Mouse (Mus musculus) cerebellum, postnatal 14 days (tissue): ENCODE results near the gene Ppfibp2.

Experiments
- DNase-seq, 2 experiments: peaks; one replicate each; pipeline ENCODE4 v3.0.0; 2021; ENCODE audit warnings: mixed read lengths in 2 of 2

Gene Ppfibp2

DNA sequence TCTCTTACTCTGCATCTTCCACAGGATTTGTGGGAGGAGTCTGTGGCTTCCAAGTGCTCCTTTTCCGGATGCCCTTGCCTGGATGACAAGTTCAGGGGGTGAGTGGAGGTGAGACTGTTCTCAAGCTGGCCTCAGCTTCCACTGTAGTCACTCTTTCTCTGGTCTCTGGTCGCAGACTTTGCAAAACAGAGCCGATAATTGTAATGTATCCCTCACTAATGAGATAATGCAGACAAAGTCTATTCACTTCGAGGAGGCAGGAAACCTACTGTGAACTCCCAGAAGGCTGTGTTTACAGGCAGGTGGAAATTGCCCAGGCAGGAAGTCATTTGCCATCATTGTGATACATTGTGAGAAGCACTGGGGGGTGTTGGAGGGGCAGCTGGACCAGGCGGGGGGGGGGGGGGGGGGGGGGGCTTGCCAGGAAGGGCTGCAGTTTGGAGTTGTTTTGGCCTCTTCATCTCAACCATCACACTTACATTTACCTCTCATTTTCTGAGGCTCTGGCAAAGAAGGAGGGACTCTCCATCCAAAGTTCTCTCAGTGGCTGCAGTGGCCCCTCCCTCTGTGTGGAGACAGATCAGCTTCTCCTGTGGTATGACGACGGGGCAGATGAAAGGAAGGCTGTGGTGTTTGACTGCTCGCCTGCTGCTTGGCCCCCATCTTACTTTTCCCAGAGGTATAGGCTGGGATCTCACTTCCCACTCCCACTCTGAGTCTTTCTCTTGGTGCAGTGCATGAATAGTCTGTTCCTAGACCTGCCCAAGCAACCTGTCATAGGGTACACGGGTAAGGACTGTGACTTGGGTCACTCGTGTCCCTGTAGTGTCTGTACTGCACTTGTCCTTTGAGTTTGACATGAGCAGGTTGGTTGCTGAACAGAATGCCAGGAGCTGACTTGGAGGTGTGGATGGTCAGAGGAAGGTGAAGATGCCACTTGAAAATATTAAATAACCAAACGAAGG, 23.3 kb downstream of the Ppfibp2 start:
- DNase-seq: no peak

DNA sequence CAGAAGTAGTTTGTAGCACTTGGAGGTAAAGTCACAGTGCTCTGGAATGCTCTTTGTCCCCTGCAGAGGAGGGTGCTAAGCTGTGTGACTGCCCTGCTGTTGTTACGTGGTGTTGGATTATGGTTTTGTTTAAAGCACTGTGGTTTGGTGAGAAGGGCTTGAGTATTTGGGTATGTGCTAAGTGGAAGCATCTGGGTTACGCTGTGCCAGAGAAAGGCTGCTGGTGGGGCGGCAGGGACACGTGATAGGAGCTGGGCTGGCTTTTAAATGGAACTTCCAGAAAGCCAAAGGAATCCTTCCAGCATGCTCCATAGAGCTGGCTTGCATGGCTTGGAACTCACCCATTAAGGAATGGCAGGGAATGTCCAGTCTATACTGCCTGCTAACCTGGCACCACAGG, 24.2 kb downstream of the Ppfibp2 start:
- no peak for DNase-seq

DNA sequence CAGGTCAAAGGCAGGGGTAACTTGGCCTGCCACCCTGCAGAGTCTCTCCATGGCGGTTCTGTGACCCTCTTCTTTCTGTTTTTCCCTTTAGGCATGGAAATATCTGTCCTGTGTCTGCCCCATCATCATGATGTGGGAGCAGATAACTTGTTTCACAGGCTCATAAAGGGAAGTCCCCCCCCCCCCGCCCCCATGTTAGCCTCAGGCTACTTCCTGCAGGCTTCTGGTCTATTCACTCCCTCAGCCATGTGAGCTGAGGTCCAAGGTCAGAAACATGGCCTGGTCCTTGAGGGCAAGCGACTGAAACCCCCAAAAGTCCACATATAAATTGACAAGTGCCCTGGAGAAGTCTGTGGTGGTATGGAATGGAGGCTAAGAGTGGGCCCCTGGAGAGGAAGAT, 25.1 kb downstream of the Ppfibp2 start:
- no peak for DNase-seq

DNA sequence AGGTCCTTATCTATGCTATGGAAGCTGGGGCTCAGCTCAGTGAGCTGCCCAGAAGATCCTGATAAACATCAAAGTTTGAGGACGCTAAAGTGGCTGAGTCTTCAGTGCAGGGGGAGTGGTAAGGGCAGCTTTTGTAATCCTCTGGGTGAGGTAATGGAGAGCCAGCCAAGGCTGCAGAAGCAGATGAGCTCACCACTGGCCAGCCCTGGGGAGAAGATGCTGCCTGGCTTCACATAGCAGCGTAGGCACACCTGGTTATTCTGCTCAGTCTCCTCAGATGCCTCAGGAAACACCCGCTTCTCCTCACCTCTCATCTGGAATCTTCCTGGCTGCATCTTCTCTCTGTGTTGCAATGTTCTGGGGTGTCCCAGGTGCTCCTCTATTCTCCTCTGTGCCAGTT, 29.4 kb downstream of the Ppfibp2 start:
- DNase-seq: no peak

DNA sequence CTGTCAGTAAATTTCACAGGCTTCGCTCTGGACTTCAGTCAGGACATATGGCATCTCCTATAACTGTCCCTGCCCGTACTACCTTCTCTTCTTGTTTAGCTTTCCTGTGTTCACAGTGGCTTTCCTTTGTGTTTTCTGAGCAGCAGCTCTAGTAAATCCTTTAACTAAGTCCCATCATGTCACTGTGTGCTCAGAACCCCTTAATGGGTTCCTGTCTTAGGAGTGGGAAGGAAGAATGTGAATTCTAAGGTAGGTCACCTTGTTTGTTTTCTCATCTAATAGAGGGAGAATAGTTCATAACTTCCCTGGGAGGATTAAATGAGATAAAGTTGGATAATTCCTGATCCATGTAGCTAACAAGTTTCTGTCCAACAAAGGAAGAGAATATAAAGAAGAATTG, 30.1 kb downstream of the Ppfibp2 start, which contains the start of gene 5330417H12Rik:
Gene 5330417H12Rik (minus strand): TSS at position 101 of the 400 bp plus-strand sequence.
- DNase-seq: no peak

DNA sequence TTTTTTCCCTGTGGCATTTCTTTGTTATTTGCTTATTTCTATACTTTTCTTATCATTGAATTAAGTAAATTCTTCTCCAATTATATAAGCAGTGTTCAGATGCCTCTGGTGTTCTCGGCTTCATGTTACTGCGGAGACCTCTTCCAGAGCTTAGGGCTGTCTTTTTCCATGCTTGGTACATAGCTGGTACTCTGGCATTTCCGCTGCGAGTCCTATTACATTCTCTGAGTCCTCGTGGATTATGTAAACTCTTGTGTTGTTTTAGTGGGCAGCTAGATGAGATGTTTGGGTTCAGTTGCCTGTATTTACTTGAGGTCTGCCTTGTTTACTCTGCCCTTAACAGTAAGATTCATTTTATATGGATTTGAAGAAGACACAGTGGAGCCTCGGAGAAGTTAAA, 30.8 kb downstream of the Ppfibp2 start:
- no peak for DNase-seq

DNA sequence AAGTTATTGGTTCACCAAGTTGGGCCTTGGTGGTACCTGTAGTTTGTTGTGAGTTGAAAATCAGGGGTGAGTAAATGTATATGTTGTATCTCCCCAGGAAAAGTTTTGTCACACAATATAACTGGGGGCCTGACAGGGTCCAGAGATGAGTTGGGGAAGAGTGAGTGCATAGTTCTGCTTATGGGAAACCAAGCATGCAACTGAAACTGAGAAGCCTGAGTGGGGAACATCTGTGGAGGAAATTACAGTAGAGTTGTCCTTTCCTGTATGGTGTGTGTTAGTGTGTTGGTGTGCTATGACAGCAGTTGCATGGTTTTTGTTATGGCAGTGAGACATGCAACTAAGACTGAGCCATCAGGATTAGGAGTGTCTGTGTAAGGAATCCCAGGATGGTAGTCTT, 33.4 kb downstream of the Ppfibp2 start:
- no peak for DNase-seq

DNA sequence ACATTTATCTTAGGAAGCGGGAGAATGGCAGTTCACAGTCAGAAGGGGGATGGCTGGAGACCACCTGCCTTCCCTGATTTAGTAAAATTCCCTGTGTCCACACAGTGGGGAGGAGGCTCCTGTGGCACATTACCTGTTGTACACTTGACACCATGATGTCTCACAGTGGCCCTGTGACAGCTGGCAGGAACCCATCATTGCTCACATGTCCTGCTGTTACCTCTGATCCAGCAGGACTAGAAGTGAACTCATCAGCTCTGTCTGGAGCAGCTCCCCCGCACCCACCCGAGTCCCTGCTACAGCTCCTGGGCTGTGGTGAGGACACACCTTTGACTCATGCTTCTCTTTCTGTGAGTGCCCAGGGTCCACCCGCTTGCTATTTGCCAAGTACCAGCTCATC, 38.2 kb downstream of the Ppfibp2 start:
- no peak for DNase-seq

DNA sequence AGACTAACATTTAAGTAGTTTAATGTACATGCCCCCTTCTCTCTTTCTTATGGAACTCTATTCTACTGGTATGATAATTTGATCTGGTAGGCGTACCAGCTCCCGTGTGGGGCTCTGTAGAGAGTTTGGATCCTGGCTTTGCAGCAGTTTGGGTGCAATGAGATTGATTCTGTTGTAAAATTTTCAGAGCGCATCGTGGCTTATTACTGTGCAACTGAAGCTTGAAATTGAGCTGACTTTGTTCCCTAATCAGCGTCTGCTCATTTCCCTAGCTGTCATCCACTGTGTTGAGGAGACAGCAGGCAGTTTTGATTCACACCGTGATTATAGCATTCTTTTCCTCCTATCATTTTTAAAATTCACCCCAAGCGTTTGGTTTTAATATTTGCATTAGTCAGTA, 42.4 kb downstream of the Ppfibp2 start:
- DNase-seq: no peak

DNA sequence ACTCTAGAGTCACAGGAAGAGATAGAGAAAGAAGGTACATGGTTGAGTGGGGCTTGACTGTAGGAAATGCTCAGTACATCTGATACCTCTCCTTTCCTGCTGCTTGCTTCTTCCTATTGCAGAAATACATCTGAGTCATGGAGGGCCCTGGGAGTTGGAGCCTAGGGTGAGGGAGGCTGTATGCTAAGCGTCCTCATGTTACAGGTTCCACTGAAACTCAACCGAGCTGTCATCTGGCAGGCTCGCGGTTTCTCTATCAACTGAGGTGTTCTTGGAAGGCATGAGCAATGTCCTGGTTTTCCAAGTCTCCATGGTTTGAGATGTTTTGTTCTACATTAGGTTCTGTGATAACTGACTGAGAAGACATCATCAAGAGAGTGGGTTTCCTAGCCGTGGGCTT, 43.0 kb downstream of the Ppfibp2 start:
- no peak for DNase-seq

DNA sequence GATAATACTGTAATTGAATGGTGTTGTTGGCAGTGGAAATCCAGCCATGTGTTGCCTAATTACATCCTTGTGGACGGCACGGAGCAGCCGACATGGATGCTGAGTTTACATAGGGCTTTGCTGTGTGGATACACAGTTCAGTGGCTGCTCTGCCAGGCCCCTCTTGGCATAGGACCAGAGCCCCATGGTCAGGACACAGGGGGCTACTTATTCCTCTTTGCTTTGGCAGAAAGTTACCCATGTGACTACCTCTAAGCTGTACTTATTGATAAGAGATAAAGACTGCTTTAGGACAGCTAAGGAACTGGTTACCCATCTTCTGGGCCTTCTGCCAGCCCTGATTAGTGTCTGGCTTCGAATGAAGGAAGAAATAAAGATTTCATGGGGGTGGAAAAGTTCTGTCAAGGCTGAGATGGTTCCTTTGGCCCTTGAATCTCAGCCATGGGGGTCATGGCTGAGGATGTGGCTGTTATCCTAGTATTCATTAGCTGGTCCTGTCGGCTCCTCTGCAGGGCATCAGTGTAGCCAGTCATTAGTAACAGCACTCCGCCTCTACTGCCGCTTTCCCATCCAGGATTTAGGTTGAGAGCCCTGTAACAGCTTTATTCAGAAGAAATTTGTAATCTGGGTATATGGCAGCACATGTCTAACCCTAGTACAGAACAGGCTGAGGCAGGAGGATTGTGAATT, 47.7 kb downstream of the Ppfibp2 start:
- DNase-seq: peak; percentile 72 to 74

DNA sequence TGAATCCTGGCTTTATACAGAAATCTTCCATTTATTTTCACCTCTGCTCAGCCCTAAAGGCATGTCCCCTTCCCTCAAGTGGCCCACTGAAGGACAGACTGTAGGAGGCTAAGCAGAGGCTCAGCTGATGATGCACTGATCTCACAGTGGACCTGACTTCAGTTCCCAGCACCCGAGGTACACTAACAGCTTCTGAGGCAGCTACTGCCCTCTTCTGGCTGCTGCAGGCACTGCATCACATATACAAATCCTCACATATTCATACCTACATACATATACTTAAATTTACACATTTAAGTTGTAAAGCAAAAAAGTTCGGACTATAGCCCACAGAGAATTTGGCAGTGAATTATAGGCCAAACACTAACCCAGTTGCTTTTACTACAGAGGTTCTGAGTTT, 50.0 kb downstream of the Ppfibp2 start:
- no peak for DNase-seq

DNA sequence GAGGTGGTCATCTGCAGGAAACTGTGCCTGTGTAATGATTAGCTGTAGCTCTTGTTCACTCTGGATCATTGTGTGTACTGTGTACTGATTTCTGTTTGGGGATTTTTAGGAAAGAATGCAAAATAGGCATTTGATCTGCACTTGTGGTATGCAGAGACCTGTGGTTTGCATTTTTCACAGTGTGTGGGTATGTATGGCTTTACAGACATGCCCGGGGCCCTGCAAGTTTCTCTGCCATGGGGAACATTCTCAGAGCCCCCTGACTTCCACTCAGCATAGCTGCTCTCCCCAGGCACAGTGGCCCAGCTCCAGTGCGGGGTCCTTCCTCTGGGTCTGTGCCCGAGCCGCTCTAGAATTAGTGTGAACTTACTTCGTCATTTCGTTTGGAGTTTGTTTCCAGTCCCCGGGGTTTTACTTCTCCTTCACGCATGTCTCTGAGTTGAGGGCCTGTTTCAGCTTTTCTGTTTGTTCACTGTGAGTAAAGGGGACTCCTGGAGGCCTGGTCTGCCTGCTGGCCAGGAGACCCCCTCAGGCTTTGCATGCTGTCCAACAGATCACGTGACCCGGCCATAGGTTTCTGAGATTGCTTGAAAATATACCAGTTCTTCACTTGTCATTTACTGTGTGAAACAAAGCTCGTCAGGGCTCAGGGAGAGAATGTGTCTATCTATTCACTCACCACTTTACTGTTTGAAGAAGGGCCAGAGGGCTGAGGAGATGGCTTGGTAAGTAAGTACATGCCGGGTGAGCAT, 54.1 kb downstream of the Ppfibp2 start:
- DNase-seq: no peak

DNA sequence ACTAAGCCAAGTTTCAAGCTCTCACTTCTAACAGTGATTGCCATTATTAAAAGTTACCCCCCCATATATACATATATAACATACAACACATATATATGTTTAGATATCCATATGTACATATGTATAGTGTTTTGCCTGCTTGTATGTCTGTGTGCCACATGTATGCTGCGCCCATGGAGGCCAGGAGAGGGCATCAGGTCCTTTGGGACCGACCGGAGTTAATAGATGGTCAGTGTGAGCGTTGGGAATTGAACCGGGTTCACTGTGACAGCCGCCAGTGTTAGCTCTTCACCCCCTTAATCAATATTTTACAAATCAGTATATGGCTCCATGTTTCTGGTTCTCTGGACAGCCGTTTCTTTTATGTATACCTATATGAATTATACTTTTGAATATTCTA, 55.0 kb downstream of the Ppfibp2 start:
- DNase-seq: no peak

DNA sequence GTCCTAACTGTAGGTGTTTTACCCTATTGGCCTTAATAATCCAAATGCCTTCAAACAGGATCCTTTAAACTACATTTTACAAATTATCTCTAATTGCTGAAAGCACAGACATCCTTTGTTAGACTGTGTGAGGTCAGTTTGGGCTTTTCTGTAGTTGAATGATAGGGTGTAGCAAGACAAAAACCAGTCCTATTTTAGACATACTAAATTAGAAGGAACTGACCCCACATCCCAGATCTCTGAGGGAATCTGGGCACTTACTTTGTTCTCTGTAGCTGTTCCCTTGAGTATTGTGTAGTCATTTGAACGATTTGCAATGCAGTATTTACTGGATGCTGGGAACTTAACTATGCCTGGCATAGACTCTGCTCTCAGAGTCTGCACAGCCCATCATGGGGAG, 56.8 kb downstream of the Ppfibp2 start:
- no peak for DNase-seq

DNA sequence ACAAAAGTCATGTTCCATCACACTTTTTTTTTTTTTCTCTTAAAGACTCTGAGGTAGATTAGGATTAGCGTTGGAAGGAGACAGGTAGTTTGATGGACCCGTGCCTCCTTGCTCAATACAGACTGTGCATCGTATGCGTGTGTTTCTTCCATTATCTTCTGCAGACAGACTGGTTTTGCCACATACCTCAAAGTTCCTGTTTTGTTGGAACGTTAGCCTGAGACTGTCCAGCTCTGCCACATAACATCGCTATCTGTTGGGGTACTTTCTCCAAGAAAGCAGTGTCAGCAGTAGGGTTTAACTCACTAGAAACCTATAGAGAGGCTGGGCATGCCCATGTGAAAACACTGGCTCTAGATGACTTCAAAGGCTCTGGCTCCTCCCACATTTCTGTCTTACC, 61.4 kb downstream of the Ppfibp2 start:
- no peak for DNase-seq

DNA sequence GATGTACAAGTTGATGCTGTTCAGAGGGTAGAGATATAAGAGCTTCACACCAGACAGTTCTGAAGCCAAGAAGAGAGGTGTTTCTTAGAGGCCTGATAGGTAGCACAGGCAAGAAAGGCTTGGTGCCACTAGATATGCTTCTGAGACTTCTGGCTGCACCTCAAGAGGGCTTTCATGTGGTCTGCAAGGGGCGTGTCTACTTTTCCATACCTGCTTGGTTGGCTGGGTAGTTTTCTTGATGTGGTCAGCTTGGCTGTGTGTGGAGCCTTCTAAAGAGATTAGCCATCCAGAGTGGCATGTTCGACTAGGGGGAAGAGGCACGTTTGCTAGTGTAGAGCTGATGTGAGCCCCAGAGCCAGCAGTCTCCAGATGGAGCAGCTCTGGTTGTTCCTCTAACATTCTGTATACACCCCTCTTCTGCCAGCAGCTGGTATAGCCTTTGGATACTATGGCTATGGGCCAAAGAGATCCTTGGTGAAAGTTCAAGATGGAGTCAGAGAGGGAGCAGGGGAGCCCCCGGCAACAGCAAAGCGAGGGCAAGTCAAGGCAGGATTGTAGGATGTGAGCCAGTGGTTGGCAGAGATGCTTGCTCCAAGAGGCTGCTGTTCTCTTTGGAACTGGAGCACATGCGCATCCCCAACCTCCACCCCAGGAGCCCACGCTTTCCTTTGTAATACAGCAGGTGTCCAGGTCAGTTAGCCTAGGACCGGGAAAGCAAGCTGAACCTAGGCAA, 64.3 kb downstream of the Ppfibp2 start:
- DNase-seq: no peak

DNA sequence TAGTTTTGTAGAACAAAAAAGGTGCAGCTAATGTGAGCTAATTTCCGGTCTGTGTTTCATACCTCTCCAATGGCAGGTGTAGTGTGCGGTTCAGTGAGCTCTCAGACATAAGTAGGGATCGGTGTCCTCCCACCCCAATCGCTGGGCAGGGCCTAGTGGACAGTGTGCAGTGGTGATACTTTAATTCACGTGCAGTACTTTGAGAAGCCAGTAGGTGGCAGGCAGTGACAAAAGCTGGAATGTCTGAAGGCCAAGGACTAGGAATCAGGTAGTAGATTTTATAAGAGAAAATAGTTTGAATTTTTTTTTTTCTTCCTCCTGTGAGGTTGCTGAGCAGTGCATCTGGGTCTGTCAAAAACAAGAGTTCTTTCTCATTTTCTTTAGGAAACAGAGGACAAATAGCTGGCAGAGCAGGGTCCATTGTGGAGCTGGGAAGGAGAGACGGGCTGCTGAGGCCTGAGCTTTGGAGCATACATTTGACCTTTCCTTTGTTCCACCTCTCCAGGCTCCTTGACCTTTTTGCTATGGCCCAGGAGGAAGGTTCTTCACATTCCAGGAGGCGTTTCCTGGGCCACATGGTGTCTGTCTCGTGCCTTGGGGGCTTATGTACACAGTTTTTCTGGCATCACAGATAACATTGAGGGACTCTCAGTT, 66.3 kb downstream of the Ppfibp2 start:
- DNase-seq: peak; percentile 79 to 84

DNA sequence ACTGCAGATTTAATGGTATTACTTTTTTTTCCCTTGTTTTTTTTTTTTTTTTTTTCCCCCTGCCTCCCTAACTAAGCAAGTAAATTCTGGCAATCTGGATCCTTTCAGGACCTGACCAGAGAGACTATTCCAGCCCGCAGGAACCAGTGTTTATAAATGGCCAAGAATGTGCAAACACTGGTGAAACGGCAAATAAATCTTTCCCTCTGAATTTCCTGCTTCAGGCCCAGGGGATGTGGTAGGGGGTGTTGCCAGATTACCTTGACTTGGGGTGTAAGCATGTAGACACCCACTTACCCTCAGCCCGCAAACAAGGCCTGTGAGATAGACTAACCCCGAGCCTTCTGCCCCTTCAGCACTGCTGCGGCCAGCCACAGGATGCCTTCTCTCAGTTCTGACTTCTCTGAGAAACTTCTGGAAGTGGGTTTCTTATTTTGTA, 66.9 kb downstream of the Ppfibp2 start:
- no peak for DNase-seq

DNA sequence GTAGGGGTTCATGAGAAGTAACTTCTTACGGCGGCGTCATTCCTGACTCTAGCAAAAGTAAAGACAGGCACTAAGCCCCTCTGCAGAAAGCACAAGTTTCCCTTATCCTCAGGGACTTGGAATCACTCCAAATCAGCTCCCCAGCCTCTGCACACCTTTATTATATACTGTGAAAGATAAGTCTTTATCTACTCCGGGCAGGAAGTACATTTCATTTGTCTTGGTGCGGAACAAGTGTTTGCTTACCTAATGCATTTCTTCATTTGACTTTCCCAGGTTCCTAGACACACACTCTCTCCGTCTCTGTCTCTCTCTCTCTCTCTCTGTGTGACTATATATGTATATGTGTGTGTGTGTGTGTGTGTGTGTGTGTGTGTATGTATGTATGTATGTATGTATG, 68.6 kb downstream of the Ppfibp2 start:
- DNase-seq: no peak

DNA sequence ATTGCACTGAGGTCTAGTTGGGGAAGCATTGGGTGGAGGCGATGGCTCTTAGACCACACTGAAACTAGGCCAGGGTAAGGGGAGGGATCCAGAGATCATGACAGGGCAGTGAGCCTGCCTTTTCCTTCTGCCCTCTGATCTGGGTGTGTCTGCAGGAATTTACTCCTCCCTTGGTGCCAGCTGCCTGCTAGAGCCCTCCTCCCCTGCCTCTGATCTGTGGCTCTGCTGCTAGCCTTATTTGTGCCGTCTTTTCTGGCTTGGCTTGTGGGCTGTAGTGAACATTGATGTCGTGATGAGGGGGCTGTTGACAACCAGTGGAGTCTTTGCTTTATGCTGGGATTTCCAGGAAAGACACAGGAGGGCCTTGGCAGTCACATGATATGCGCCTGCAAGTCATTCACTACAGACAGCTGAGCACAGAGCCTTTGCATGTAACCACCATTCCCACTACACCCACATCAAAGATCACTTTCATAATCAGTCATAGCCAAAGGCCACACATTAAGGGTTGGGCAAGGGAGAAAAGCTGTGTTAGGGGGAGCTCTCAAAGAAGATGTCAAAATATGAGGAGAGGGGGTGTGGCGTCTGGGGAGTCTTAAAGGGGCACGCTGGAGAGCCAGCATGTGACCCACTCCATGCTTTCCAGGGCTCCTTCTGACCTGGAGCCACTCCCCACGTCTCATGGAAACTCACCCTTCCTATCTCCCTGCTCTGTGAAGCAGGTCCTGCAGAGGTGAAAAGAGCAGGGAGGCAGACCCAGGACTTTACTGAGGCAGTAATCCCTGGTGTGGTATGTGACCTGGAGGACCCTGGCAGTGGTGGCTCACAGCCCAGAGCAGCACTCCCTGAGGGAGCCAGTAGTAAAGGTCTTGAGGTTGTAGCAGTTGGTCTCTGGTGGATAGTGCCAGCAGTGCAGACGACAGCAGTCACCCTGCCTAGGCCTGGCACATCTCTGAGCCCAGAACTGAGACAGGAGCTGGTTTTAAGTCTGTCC, 69.4 kb downstream of the Ppfibp2 start:
- no peak for DNase-seq
